Mouse (Mus musculus) kidney, adult 9 months (tissue): ENCODE measurements around the gene Ahnak.
A peak's percentile ranks its signal among the peaks of the same experiment; 100 is the strongest.

Source experiments
- DNase-seq: peaks from one replicate; pipeline ENCODE4 v3.0.0; 2022

The Ahnak gene

DNA sequence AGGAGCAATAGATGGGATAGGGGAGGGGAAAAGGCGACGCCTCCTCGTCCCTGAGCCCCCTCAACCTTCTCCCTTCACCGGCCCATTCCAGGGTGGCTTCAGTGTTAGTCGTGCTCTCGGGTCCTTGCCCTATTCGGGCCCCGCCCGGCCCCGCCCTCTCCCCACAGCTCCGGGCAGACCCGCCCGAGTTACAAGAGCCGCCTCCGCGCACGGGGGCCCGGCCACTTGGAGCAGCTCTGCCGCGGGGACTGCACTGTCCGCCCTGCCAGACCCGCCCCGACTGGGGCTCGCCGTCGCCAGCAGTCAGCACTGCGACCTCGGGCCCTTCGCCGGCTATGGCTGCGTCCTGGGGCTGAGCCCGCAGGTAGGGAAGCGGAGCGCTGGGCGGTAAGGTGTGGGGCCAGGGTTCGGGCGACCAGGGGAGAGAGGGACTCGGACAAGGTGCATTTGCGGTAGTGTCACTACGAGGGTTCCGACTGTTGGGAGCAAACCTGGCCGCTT, at the start of gene Ahnak:
Ahnak (plus strand) TSS at position 219 of the 501 bp plus-strand sequence.
- DNase-seq, result peak; percentile 60

DNA sequence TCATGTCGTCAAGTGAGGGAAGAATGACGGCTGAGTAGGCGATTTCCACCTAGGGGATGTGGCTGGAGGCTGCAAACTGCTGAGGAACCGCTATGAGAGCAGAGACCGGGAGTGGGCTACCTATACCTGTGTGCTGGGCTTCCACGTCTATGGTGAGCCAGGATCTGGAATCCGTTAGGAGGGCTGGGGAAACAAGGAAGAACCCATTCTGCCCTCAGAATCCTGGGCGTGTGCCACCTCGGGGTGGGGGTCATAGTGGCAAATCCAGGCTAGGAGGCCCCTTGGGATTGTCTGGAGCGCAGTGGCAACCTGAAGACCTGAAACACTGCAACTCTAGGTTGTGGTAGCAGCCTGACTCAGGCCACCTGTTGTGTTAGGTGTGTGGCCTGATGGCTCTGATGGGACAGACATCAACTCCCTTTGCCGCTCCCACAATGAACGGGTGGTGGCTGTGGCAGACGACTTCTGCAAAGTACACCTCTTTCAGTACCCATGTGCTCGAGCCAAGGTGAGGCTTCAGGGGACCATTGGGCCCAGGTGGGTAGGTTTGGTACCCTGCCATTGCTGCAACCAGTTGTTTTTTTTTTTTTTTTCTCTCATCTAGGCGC, 48.5 kb upstream of the Ahnak start:
- DNase-seq, result no peak

DNA sequence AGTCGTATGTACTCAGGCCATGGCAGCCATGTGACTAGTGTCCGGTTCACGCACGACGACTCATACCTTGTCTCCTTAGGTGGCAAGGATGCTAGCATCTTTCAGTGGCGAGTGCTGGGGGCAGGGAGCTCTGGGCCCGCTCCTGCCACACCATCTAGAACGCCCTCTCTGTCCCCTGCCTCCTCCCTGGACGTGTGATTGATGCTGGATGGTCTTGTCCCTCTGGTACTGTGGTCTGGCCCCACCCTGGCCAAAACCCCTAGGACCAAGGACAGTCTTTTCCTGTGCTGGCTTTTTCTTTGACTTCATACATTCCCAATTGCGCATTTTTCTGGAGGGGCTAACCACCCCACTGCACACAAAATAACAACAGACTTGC, 48.0 kb upstream of the Ahnak start:
- no peak for DNase-seq

DNA sequence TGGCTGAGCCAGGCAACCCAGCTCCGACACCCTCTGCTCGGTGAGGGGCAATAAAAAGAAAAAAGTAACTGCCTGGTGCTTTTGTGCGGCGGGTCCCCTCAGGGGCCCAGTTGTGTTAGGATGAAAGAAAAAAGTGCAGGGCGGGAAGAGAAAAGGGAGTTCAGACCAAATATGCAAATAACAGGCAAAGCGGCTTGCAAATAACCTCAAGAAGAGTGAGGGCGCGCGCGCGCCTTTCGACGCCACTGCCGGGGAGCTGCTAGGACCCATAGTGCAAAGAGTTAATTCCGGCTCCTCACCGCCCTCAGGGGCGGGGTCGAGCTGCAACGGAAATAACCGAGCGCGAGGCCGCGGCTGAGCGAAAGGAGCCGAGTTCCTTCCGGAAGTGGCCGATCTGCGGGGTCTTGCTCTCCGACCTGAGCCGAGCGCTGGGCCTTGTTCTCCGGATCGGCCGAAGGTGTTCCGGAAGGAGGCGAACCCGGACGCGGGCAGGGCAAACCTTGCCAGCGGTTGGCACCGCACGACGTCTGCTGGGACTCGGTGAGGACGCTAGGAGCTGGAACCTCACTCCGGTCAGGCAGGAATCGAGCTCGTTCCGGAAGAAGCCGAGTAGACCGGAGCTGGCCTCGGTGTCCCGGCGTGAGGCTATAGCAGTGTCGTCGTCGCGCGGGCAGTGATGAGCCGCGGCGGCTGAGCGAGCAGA, 47.4 kb upstream of the Ahnak start, which contains the start of gene Mta2:
Mta2 (plus strand) TSS at position 361 of the 703 bp plus-strand sequence.
- DNase-seq, result peak; percentile 96

DNA sequence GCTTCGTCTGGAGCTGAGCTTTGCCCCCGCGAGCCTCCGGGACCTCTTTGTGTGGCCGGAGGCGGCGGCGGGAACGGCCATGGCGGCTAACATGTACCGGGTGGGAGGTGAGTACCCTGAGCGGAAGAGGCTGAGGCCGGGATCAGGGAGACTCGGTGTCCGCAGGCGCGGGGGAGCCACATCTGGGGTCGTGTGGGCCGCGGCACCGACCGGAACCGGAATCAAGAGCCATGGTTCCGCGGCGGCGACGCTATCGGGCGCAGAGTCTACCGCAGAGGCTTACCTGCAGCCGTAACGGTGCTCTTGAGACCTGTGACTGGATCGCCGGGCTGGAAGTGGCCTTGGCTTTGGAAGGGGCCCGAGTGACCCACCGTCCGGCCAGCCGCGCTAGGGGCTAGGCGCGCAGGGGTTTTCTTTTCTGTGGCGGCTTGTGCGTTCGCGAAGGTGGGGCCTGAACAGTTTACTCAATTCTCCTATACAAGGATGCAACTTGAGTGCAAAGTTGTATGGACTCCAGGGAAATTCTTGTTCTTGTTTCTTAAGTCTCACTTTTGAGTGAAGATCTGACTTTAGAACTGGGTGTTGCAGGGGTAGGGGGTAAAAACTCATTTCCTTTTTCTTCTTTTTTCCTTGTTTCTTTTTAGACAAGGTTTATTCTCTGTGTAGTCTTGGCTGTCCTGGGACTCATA, 46.7 kb upstream of the Ahnak start:
- peak; percentile 59 for DNase-seq

DNA sequence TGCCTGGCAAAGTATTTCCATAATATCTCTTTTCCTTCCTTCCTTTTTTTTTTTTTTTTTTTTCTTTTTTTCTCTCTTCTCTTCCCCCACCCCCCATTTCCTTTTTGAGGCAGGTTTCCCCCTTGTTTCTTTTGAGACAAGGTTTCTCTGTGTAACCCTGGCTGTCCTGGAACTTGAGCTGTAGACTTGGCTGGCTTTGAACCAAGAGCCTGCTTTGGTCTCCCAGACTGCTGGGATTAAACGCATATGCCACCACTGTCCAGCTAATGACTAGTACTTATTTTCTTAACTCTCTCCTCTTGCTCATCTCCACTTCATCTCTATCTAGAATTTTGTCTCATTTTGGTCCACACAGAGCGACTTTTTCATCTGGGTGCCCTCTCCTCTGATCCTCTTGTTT, 46.0 kb upstream of the Ahnak start:
- DNase-seq, result no peak

DNA sequence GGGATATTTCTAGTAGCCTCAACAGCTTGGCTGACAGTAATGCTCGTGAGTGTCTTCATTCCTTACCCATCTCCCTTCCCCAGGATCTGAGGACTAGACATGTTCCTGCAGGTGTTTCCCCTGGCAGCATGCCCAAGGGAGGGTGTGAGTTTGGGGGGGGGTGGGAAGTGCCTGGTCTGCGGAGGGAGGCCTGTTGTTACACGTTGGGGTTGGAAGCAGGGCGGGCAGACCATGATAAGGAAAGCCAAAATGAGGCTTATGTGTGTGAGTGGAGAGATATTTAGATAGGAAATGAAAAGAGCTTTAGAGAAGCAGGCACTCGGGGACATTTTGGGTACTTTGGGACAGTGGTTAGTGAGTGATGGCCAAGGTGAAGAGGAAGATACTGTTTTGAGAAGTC, 45.0 kb upstream of the Ahnak start:
- no peak for DNase-seq

DNA sequence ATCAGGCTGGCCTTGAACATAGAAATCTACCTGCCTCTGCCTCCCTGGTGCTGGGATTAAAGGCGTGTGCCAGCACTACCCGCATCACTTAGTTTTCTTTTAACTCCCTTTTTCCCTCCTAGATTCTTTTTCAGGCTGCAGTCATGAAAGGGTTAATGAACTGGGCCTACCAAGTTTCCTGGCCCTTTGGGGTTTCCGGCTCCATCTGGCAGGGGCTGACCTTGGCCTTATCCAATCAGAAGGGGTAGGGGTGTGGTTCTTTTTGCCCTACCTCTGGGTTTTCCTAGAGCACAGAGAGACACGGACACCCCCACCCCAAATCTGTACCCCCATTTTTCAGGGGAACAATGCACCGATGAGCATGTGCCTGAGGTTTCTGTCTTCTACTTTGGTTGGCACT, 44.3 kb upstream of the Ahnak start:
- peak; percentile 83 for DNase-seq

DNA sequence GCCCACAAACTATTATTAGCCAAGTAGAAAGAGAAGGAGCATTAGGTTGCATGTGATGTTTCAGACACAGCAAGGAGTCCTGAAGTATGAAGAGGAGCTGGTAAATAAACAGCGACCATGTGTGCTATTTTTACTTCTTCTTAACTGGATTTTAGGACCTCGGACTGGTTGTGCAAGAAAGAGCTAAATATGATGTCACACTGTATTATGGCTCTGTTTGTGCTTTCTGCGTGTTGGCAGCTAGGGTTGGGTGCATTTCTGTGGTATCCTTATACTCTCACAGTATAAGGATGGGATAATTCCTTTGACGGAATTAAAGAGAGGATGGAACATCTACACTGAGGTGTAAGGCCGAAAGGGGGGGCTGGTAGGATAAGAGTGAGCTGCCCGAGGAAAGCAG, 43.8 kb upstream of the Ahnak start:
- no peak for DNase-seq

DNA sequence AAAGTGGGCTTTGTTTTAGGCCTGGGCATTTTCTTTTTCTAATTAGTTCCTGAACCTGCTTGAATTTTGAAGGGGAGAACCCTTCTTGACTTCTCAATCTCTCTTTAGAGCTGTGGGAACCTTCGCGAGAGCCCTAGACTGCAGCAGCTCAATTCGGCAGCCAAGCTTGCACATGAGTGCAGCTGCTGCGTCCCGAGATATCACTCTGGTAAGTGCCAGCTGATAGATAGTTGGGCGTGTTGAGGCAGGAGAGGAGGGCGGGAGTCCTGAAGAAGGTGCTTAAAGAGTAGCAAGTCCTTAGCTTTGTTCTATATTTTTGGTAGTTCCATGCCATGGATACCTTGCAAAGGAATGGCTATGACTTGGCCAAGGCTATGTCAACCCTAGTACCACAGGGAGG, 42.2 kb upstream of the Ahnak start:
- DNase-seq, result no peak

DNA sequence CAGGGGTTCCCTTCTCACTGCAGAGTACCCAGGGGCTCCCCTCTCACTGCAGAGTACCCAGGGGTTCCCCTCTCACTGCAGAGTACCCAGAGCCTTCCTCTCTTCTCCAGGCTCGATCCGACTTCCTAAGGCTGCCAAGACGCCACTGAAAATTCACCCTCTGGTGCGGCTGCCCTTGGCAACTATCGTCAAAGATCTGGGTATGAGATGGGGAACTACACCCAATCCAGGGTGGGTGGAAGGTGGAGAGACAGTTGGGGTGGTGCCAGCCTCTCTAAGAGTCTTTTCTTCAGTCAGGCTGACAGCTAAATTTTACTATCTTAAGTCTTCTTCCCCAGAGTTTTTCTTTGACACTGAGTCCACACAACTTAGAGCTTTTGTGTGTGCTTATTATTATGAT, 38.9 kb upstream of the Ahnak start:
- no peak for DNase-seq

DNA sequence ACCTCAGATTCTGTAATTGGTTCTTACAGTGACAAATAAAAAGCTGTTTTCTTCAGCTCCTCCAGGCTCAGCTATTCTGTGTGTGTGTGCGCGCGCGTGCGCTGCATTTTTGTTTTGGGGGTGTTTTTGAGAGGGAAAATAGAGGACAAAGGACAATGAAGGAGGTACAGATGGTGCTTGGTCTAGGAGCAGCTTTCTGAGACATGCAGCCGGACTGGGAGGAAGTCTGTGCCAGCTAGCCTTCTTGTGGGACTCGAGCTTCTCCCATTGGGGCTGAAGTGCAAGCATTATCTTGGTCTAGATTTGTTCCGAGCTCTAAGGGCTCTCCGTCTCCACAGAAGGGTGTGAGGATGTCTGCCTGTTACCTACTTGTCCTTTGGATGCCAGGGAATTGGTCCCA, 36.8 kb upstream of the Ahnak start:
- no peak for DNase-seq

DNA sequence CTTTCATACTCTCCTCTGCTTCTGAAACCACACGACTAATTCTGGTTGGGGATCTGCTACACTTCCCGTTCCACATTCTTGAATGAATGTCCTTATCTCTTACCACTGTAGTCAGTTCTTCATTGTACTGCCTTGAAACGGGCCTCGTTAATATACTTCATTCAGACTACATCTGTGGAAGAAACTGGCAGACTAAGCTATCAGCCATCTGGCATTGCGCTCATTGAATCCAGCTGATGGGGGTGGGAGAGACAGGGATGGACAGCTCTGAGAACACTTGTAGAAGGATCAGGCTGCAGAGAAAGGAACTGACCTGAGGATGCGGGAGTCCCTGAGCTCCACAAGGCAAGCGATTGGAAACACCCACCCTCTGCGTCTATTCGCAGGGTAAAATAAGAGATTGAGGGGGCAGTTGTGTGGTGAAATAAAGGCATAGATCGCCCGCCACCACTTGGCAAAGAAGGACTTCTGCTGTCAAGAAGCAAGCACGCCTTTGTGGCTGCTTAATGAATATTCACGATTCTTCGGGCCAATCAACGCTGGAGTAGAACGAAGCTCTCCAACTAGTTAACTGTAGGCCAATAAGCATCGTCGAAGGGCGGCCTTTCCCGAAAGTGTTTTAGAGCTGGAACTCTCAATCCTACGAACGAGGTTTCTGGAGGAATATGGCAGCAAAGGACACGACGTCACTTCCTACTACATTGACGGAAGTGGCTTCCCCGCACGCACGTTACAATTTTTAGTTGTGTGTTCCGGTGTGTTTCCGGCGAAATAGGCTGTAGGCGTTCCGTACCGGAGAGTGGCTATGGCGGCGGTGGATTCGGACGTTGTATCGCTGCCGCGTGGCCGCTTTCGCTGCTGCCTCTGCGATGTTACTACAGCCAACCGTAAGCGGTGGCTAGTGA, 35.7 kb upstream of the Ahnak start, which contains the start of gene Tut1:
Tut1 (plus strand) TSS at position 713 of the 905 bp plus-strand sequence.
- peak; percentile 98 for DNase-seq

DNA sequence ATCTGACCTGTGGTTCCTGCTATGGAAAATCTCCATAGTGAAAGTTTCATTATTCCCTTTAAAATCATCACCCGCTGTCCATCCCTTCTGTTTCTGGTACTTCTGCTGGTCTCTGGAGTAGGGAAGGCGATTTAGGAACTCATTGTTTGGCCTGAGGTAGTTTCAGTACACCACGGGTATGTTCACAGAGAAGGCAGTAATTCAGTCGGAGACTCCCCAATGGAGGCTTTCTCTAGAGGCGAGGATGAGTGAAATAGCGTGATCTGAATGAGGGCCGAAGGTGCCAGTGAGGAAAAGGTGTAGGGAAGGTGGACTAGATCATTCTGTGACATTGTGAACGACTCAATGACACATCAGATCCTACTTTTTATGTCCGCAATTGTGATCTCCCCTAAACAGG, 34.9 kb upstream of the Ahnak start:
- DNase-seq, result no peak

DNA sequence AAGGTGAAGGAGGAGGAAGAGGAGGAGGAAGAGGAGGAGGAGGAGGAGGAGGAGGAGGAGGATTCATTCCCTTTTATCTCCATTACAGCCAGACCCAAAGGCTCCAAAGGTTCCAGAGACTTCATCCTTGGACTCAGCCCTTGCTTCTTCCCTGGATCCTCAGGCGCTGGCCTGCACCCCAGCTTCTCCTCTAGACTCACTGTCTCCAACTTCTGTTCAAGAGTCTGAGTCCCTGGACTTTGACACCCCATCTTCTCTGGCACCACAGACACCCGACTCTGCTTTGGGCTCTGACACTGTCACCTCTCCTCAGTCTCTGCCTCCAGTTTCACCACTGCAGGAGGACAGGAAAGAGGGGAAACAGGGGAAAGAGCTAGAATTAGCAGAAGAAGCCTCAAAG, 26.8 kb upstream of the Ahnak start:
- DNase-seq, result peak; percentile 67

DNA sequence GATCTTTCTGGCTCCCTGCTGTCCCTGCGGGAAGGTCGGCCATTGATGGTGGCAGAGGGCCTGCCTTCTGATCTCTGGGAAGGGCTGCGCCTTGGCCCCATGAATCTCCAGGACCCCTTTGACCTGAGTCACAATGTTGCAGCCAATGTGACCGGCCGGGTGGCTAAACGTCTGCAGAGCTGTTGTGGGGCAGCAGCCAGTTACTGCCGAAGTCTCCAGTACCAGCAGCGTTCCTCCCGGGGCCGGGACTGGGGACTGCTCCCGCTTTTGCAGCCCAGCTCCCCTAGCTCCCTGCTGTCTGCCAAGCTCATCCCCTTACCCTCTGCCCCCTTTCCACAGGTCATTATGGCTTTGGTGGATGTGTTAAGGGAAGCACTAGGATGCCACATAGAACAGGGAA, 24.0 kb upstream of the Ahnak start:
- peak; percentile 24 for DNase-seq

DNA sequence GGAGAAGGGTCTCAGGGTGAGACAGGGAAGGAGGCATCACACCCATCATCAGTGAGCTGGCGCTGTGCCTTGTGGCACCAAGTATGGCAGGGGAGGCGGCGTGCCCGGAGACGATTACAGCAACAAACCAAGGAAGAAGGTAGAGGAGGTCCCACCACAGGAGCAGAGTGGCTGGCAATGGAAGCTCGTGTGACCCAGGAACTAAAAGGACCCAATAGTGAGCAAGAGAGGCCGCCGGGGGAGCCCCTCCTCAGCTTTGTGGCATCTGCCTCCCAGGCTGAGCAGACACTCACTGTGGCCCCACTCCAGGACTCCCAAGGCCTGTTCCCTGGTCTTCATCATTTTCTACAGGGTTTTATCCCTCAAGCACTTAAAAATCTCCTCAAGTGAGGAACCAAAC, 23.3 kb upstream of the Ahnak start:
- peak; percentile 52 for DNase-seq

DNA sequence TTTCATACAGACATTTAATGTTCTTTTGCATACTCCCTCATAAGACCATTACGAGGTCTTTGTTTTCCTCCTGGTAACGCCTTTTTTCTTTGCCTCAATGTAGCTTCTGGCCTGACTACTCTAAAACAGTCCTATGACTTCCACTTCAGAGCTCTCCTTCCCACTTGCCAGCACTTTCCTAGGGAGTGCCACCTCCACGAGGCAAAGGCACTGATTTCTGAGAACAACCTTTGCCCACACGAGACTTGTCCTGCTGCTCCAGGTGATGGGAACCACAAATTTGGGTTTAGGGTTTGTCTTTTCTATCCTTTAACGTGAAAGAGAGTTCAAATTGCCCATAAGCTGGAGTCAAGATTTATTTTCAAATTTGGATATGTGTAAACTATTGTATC, 22.9 kb upstream of the Ahnak start:
- no peak for DNase-seq

DNA sequence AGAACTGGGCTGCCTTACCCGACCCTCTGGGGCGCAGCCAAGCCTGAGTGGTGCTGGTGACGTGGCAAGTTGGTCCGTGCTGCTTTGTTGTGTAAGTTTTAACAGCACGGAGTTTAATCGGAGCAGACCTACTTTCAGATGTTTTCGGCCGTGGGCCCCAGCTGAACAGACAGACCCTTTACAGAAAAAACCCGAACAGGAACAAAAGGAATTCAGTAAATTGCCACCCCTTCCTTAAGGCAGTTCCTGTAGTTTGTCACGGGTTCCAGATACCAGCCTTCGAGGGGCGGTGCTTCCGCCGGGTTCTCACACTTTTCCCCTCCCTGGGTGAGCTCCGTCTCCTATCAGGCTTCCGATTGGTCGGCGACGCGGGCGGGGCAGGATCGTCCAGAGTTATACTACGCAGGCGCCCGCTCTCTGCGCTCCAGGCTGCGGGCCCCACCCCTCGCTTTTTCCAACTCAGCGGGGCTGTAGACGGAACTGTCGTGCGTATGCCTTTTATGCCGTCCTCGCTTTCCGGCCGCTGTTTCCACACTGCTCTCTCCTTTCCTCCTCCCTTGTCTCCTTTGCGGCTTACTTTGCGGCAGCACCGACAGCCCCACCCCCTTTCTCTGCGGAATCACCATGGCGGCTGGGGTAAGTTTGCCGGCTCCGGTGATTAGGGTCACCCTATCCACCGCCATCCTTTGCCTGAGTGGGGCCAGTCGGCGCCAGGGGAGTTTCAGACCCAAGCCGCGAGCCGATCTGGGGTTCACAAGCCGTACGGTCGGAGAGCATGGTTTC, 22.3 kb upstream of the Ahnak start, which contains the start of gene Eef1g:
Eef1g (plus strand) TSS at position 452 of the 783 bp plus-strand sequence.
- peak; percentile 100 for DNase-seq

DNA sequence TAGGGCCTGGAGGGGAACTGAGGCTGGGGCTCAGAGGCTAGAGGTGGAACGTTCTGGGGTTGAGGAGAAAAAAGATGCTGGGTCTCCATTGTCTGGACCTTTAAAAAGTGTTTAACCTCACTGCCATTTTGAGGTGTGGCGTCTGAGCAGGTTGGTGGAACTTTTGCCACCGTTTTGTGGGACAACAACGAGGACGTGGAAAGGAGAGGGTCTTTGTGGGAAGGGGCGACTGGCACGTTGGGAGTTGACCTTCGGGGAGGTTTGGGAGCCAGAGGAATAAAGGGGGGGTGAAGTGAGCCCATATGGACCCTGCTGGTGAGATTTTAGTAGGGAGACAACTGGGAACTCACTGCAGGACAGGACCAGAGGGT, 21.7 kb upstream of the Ahnak start:
- DNase-seq, result no peak

DNA sequence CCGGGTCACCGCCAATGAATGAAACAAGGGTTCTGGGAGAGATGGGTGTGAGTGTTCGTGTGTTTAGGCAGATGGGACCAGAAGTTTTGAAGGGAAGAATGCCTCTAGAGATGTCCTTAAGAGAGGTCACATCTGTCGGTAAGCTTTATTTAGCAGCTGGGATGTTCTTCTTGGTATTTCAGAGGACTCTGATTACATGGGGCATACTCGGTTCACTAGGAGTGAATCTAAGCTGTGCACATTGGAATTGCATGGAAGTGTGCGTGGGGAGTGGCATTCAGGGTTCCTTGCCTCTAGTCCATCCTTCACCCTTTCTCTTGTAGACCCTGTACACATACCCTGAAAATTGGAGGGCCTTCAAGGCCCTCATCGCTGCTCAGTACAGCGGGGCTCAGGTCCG, 21.2 kb upstream of the Ahnak start:
- no peak for DNase-seq

DNA sequence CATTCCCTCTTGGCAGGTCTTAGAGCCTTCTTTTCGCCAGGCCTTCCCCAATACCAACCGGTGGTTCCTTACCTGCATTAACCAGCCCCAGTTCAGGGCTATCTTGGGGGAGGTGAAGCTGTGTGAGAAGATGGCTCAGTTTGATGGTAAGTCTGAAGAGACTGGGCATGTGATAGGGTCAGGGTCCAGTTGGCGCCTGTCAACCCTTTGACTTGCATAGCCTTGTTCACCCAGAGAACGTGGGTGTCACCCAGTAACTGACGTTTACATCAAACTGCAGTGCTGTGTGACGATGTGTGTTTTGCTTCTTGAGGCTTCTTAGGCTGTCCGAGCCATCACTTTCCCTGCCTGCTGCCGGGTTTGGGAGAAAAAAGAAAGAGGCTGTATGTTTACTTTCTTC, 16.6 kb upstream of the Ahnak start:
- DNase-seq, result peak; percentile 60
